Mouse (Mus musculus): Measurements from ENCODE around the gene Hdgfl2. TPM values are rescaled to one million over a fixed set of nuclear protein-coding genes. Genes with fewer than 3 reads are reported as not detected.
A peak's percentile ranks its signal among the peaks of the same experiment; 100 is the strongest.

Gene Hdgfl2
- polyA plus RNA-seq, 1 experiment from 2014 or later = 37.2 TPM

DNA sequence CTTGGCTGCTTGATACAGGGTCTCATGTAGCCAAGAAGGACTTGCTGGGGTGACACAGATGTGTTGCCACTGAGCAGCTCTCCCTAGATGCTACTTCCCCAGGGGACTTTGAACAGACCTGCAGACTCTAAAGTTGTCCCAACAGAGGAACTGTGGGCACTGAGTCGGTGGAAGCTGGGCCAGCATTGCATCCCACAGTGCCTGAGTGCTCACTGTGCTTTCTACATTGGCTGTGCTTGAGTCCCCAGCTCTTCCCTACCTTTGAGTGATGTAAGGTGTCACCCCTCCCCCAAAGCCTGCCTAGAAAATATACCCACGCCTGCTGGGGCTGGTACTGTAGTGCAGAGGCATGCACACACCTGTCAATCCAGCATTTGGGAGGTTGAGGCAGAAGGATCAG is 28.3 kb downstream of the Hdgfl2 start:
- Histone ChIP-seq H3K9ac (ENCODE audit: low read depth, low read length) (no peak overlapping the region), H3K4me2 (ENCODE audit: low read depth, low read length) (no peak overlapping the region), H3K36me3 (ENCODE audit: control insufficient read depth, insufficient read depth) (no peaks in the 10 kb centered on the region), H3K9me3 (replicated peaks; ENCODE audit: control insufficient read depth, low read length) (no peaks in the 10 kb centered on the region), H3K27ac (ENCODE audit: low read length) (no peak overlapping the region), H3K4me3 (ENCODE audit: low read depth, low read length) (no peak overlapping the region), H3K27me3 (ENCODE audit: control insufficient read depth, insufficient read depth, low read depth, low read length) (no peaks in the 10 kb centered on the region), H3K4me1 (ENCODE audit: control insufficient read depth, low read depth, low read length) (no peaks in the 10 kb centered on the region)
- 49% methylated on average over 2 of the region's 2 CpGs for WGBS (ENCODE audit: insufficient replicate concordance)
- ATAC-seq (ENCODE audit: low read depth) = no peak

DNA sequence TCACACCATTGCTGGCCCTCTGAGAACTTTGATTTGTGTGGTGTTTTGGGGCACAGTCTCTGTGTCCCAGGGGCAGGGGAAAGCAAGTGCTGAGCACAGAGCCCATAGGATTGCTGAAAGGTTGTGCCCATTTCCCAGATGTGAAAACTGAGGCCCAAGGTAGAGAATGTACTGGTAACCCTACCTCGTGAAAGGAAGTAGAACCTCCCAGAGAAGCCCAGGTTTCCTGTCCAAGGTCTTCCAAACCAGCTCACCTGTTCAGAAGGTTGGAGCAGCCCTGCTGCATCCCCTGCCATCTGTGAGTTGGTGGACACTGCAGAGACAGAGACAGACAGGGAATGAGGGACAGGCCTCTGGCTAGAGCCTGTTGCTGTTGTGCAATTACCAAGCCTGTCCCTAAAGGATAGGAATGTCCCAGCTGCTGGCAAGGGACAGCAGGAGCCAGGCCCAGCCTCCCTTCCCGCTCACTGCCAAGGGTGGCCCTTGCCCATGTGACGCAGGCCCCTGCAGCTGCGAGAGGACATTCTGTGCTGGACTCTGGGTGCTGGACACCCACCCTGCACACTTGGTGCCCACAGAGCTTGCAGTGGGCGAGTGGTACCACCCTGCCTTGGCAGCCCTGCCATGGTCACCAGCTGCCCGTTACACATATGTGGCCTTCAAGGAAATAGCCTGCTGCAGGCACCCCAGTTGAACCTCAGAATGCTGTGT is 29.1 kb downstream of the Hdgfl2 start:
- ATAC-seq (ENCODE audit: low read depth) = 0 out of 2 replicates have a peak, but pooled peaks have one; percentile 18
- no peaks in the 10 kb centered on the region for H3K4me1 ChIP-seq (ENCODE audit: control insufficient read depth, low read depth, low read length)
- no peaks in the 10 kb centered on the region for H3K9me3 ChIP-seq (replicated peaks; ENCODE audit: control insufficient read depth, low read length)
- H3K36me3 ChIP-seq (ENCODE audit: control insufficient read depth, insufficient read depth) = no peaks in the 10 kb centered on the region
- no peak overlapping the region for H3K27ac ChIP-seq (ENCODE audit: low read length)
- no peak overlapping the region for H3K9ac ChIP-seq (ENCODE audit: low read depth, low read length)
- 61% methylated on average over 6 of the region's 6 CpGs for WGBS (ENCODE audit: insufficient replicate concordance)
- no peak overlapping the region for H3K4me3 ChIP-seq (ENCODE audit: low read depth, low read length)
- H3K4me2 ChIP-seq (ENCODE audit: low read depth, low read length) = no peak overlapping the region
- no peaks in the 10 kb centered on the region for H3K27me3 ChIP-seq (ENCODE audit: control insufficient read depth, insufficient read depth, low read depth, low read length)

DNA sequence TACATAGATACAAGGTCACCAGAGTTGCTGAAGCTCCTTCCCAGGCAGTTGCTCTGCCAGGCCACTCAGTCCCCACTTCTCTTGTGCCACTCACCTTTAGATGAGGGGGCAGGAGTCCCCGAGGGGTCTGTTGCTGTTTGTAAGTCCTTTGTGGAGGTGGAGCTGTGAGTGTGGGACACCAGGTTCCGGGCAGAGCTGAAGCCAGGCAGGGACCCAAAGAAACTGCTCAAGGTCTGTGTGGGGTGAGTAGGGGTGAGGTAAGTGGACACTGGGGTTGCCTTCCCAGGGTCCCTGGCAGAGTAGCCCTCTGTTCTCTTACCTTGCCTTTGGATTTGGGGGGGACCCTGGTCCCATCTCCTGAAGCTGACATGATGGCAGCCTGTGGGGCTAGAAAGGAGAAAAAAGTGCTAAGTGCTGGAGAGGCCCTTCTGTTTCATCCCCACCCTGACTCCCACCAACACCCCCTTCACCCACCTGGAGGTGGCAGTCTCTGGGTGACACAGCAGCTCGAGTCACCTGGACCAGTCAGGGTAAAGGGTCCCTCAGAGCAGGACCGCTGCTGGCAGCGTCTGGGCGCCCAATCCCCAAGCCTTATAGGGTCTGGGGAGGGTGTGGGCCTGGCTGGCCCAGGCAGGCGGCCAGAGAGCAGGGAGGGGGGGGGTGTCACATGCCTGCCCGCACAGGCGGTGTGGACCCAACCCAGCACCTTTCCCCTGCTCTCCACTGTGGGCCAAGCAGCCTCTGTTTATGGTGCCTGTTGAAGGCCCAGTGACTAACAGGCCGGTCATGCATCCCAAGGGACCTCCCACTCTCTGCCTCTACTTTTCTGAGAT is 30.0 kb downstream of the Hdgfl2 start, which contains the start of gene Plin4:
TSS of gene Plin4 (minus strand) at position 585 of the 833 bp plus-strand sequence.
- Histone ChIP-seq H3K4me1 (ENCODE audit: control insufficient read depth, low read depth, low read length) (no peaks in the 10 kb centered on the region), H3K4me3 (ENCODE audit: low read depth, low read length) (no peak within 1 kb of the TSS), H3K9me3 (replicated peaks; ENCODE audit: control insufficient read depth, low read length) (no peaks in the 10 kb centered on the region), H3K4me2 (ENCODE audit: low read depth, low read length) (no peak within 1 kb of the TSS), H3K9ac (ENCODE audit: low read depth, low read length) (no peak within 1 kb of the TSS), H3K27me3 (ENCODE audit: control insufficient read depth, insufficient read depth, low read depth, low read length) (no peaks in the 10 kb centered on the region), H3K27ac (ENCODE audit: low read length) (no peak within 1 kb of the TSS), H3K36me3 (ENCODE audit: control insufficient read depth, insufficient read depth) (no peaks in the 10 kb centered on the region)
- ATAC-seq (ENCODE audit: low read depth) = no peak
- 41% methylated on average over 10 of the region's 10 CpGs for WGBS (ENCODE audit: insufficient replicate concordance)

DNA sequence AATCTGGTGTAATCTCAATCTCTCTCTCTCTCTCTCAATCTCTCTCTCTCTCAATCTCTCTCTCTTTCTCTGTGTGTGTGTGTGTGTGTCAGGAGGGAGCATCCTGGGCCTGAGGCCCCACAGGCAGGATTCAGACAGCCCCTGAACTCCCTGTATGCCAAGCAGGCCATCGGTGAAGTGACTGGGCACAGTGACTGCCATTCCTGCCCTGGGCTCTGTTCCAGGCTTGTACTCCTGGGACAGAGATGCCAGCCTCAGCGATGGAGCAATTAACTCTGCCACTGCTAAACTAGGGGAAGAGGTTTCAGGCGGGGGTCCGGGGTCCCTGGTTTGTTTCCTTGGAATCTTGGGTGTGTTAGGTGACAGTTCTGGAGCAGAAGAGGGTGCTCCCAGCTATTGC is 31.1 kb downstream of the Hdgfl2 start:
- H3K27me3 ChIP-seq (ENCODE audit: control insufficient read depth, insufficient read depth, low read depth, low read length) = no peaks in the 10 kb centered on the region
- no peak overlapping the region for H3K4me2 ChIP-seq (ENCODE audit: low read depth, low read length)
- H3K36me3 ChIP-seq (ENCODE audit: control insufficient read depth, insufficient read depth) = no peaks in the 10 kb centered on the region
- no peak overlapping the region for H3K27ac ChIP-seq (ENCODE audit: low read length)
- no peak overlapping the region for H3K9ac ChIP-seq (ENCODE audit: low read depth, low read length)
- 49% methylated on average over 4 of the region's 4 CpGs for WGBS (ENCODE audit: insufficient replicate concordance)
- H3K4me3 ChIP-seq (ENCODE audit: low read depth, low read length) = no peak overlapping the region
- ATAC-seq (ENCODE audit: low read depth) = no peak
- H3K9me3 ChIP-seq (replicated peaks; ENCODE audit: control insufficient read depth, low read length) = no peaks in the 10 kb centered on the region
- H3K4me1 ChIP-seq (ENCODE audit: control insufficient read depth, low read depth, low read length) = no peaks in the 10 kb centered on the region

DNA sequence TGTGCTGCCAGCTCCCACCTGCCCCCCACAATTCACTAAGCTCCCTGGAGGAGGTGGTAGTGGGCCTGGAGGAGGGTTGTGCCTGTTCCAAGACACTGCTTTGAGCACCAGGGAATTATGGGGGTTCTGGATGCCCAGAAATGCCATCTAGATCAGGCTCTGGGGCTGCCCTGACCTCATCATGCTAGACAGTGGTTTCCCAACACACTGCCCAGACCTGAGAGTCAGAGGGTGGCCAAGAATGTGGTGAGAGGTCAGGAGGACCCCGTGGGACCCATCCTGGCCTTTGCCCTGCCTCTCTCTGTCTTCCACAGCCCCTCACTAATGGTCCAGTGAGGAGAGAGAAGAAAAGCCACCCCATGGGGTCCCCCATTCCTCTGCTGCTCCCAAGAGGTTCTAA is 31.6 kb downstream of the Hdgfl2 start:
- no peak overlapping the region for H3K27ac ChIP-seq (ENCODE audit: low read length)
- H3K4me2 ChIP-seq (ENCODE audit: low read depth, low read length) = no peak overlapping the region
- no peak for ATAC-seq (ENCODE audit: low read depth)
- no peaks in the 10 kb centered on the region for H3K27me3 ChIP-seq (ENCODE audit: control insufficient read depth, insufficient read depth, low read depth, low read length)
- 33% methylated on average over 1 of the region's 1 CpGs for WGBS (ENCODE audit: insufficient replicate concordance)
- H3K4me3 ChIP-seq (ENCODE audit: low read depth, low read length) = no peak overlapping the region
- no peaks in the 10 kb centered on the region for H3K9me3 ChIP-seq (replicated peaks; ENCODE audit: control insufficient read depth, low read length)
- no peaks in the 10 kb centered on the region for H3K36me3 ChIP-seq (ENCODE audit: control insufficient read depth, insufficient read depth)
- H3K9ac ChIP-seq (ENCODE audit: low read depth, low read length) = no peak overlapping the region
- H3K4me1 ChIP-seq (ENCODE audit: control insufficient read depth, low read depth, low read length) = no peaks in the 10 kb centered on the region

DNA sequence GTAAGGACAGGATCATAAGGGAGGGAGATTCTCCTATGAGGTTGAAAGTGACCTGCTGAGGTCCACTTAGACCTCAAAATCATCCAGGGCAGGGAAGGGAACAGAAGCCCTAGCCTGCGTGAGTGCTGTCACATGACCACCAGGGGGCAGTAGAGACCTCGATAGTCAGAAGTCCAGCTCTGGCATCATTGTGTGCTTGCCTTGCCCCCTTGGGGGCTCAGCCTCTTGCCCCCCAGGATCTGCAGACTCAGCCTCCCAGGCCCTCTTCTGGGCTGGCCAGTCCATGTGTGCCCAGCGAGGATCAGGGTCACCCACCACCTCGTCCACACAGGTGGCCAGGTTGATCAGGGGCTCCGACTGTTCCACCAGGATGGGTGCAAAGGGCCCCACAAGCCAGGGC is 32.4 kb downstream of the Hdgfl2 start:
- Histone ChIP-seq H3K27me3 (ENCODE audit: control insufficient read depth, insufficient read depth, low read depth, low read length) (no peaks in the 10 kb centered on the region), H3K4me2 (ENCODE audit: low read depth, low read length) (no peak overlapping the region), H3K27ac (ENCODE audit: low read length) (no peak overlapping the region), H3K9me3 (replicated peaks; ENCODE audit: control insufficient read depth, low read length) (no peaks in the 10 kb centered on the region), H3K36me3 (ENCODE audit: control insufficient read depth, insufficient read depth) (no peaks in the 10 kb centered on the region), H3K4me1 (ENCODE audit: control insufficient read depth, low read depth, low read length) (no peaks in the 10 kb centered on the region), H3K9ac (ENCODE audit: low read depth, low read length) (no peak overlapping the region), H3K4me3 (ENCODE audit: low read depth, low read length) (no peak overlapping the region)
- WGBS (ENCODE audit: insufficient replicate concordance) = 43% methylated on average over 5 of the region's 5 CpGs
- no peak for ATAC-seq (ENCODE audit: low read depth)

DNA sequence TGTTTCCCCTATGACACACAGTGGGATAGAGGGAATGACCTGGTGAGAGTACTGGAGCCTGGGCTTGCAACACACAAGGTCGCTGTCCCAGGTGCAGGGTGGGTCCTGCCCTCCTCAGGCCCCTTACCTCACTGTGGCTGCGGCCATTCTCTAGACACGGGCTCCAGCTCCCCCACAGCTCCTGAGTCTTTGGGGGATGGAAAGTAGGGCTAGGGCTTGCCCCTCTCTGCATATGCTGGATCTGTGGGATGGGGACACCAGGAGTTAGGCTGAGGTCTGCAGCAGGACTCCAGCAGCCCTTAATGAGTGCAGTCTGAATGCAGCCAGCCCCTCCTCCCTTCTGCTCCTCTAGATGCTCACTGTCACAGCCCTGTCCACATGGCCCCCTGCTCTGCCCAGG is 33.3 kb downstream of the Hdgfl2 start:
- Histone ChIP-seq H3K4me1 (ENCODE audit: control insufficient read depth, low read depth, low read length) (peaks cover 4% of the 10 kb centered on the region), H3K4me2 (ENCODE audit: low read depth, low read length) (no peak overlapping the region), H3K9ac (ENCODE audit: low read depth, low read length) (no peak overlapping the region), H3K27ac (ENCODE audit: low read length) (no peak overlapping the region), H3K4me3 (ENCODE audit: low read depth, low read length) (no peak overlapping the region), H3K9me3 (replicated peaks; ENCODE audit: control insufficient read depth, low read length) (no peaks in the 10 kb centered on the region), H3K27me3 (ENCODE audit: control insufficient read depth, insufficient read depth, low read depth, low read length) (no peaks in the 10 kb centered on the region), H3K36me3 (ENCODE audit: control insufficient read depth, insufficient read depth) (no peaks in the 10 kb centered on the region)
- ATAC-seq (ENCODE audit: low read depth) = no peak
- 55% methylated on average over 3 of the region's 3 CpGs for WGBS (ENCODE audit: insufficient replicate concordance)

DNA sequence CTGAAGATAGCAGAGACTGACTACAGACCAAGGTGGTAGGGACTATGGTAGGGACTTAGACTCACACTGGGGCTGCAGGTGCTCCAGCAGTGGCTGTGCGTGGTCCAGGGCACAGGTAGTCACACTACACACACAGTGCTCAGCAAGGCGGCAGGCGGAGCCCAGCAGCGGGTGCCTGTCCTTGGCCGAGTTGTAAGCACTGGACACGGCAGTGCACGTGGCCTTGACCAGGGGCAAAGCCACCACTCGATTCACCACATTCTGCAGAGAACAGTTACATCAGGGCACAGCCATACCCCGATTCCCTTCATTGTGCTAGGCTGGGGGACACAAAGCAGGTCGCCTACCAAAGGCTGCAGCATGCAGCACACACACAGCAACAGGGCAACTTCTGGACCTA is 36.8 kb downstream of the Hdgfl2 start:
- Histone ChIP-seq H3K36me3 (ENCODE audit: control insufficient read depth, insufficient read depth) (no peaks in the 10 kb centered on the region), H3K4me3 (ENCODE audit: low read depth, low read length) (no peak overlapping the region), H3K27me3 (ENCODE audit: control insufficient read depth, insufficient read depth, low read depth, low read length) (peaks cover 26% of the 10 kb centered on the region), H3K4me2 (ENCODE audit: low read depth, low read length) (no peak overlapping the region), H3K27ac (ENCODE audit: low read length) (no peak overlapping the region), H3K9ac (ENCODE audit: low read depth, low read length) (no peak overlapping the region), H3K4me1 (ENCODE audit: control insufficient read depth, low read depth, low read length) (peaks cover 9% of the 10 kb centered on the region), H3K9me3 (replicated peaks; ENCODE audit: control insufficient read depth, low read length) (no peaks in the 10 kb centered on the region)
- ATAC-seq (ENCODE audit: low read depth) = 0 out of 2 replicates have a peak, but pooled peaks have one; percentile 15
- 56% methylated on average over 10 of the region's 10 CpGs for WGBS (ENCODE audit: insufficient replicate concordance)

DNA sequence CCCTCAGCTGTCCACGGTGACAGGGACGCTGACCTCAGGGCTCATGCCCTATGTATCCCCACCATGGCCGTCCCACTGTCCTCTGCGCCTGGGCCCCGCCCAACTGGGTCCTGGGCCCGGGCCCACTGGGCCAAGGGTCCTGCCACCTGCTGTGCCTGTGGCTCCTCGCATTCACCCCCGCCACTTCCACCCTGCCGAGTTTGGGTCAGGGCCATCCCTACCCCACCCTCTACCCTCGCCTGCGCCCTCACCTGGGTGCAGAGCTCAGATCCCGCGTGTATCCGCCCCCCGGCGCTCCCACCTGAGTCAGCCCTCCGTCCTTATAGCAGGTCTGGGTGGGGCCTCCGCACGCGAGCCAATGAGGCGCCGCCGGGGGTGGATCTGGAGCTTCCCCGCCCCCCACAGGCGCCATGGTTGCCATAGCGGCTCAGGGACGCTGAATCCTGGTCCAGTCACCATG is 37.8 kb downstream of the Hdgfl2 start, which contains the start of gene Plin5:
TSS of gene Plin5 (minus strand) at position 346 of the 460 bp plus-strand sequence.
- Histone ChIP-seq H3K4me3 (ENCODE audit: low read depth, low read length) (peak within 1 kb of the TSS; percentile 50), H3K4me2 (ENCODE audit: low read depth, low read length) (peak within 1 kb of the TSS; percentile 60), H3K9ac (ENCODE audit: low read depth, low read length) (peak within 1 kb of the TSS; percentile 35; the same call in 1 of the 2 replicates), H3K27me3 (ENCODE audit: control insufficient read depth, insufficient read depth, low read depth, low read length) (peaks cover 33% of the 10 kb centered on the region), H3K27ac (ENCODE audit: low read length) (no peak within 1 kb of the TSS), H3K4me1 (ENCODE audit: control insufficient read depth, low read depth, low read length) (peaks cover 9% of the 10 kb centered on the region), H3K9me3 (replicated peaks; ENCODE audit: control insufficient read depth, low read length) (no peaks in the 10 kb centered on the region), H3K36me3 (ENCODE audit: control insufficient read depth, insufficient read depth) (no peaks in the 10 kb centered on the region)
- ATAC-seq (ENCODE audit: low read depth) = peak; percentile 72
- WGBS (ENCODE audit: insufficient replicate concordance) = 3% methylated on average over 27 of the region's 27 CpGs
